Mouse (Mus musculus) lung, adult 2 months (tissue): ENCODE results near the gene Setd1b.

Source experiments
- CTCF ChIP-seq: fragments of 200-500 bp; IDR thresholded peaks from 2 replicates; pipeline ENCODE4 v1.5.1; 2011; ENCODE audit warnings: mild to moderate bottlenecking, low read length, control low read depth; ENCODE audit not compliant: insufficient read depth
- POLR2A ChIP-seq: fragments of 200-500 bp; IDR thresholded peaks from 2 replicates; pipeline ENCODE4 v1.6.1; 2011; ENCODE audit warnings: low read depth, mild to moderate bottlenecking, control low read depth, low read length, borderline replicate concordance; ENCODE audit errors: extremely low read depth

DNA sequence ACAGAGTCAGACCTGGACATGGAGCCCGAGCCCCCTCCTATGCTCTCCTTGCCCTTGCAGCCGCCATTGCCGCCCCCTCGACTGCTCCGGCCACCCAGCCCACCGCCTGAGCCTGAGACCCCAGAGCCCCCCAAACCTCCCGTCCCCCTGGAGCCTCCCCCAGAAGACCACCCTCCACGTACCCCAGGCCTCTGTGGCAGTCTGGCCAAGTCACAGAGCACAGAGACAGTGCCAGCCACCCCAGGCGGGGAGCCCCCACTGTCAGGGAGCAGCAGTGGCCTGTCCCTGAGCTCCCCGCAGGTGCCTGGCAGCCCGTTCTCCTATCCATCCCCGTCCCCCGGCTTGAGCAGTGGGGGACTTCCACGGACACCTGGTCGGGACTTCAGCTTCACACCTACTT lies 17.9 kb downstream of the Setd1b start:
- TF ChIP-seq CTCF (no peak), POLR2A (no peak)
